Mouse (Mus musculus) stomach, postnatal 0 days (tissue): ENCODE measurements around the gene Sphk1. TPM values are rescaled to one million over a fixed set of nuclear protein-coding genes. Genes with fewer than 3 reads are reported as not detected.

Source experiments
- ATAC-seq: fragments of 200-750 bp; cut with Nextera tagmentation; 2 replicates; pipeline ENCODE4 v1.8.0; 2017; ENCODE audit not compliant: low FRiP score, low TSS enrichment
- DNase-seq: peaks from one replicate; pipeline ENCODE4 v3.0.0-alpha.2; 2016; ENCODE audit warnings: low spot score
- H3K27ac ChIP-seq: fragments of 300-500 bp; sonication (generic); replicated peaks from 2 replicates; pipeline ENCODE4 v1.5.1; 2014; ENCODE audit warnings: mild to moderate bottlenecking, control low read depth
- H3K27me3 ChIP-seq: fragments of 300-500 bp; sonication (generic); 2 replicates; pipeline ENCODE4 v1.6.1; 2014; ENCODE audit warnings: low read length; ENCODE audit not compliant: control insufficient read depth, insufficient read depth
- H3K36me3 ChIP-seq: fragments of 300-500 bp; sonication (generic); 2 replicates; pipeline ENCODE4 v1.6.1; 2014; ENCODE audit warnings: low read length, mixed read lengths; ENCODE audit not compliant: control insufficient read depth, insufficient read depth
- H3K4me1 ChIP-seq: fragments of 300-500 bp; sonication (generic); replicated peaks from 2 replicates; pipeline ENCODE4 v1.6.1; 2014; ENCODE audit warnings: antibody characterized with exemption; ENCODE audit not compliant: control insufficient read depth, insufficient read depth
- H3K4me2 ChIP-seq: fragments of 300-500 bp; sonication (generic); replicated peaks from 2 replicates; pipeline ENCODE4 v1.6.1; 2014; ENCODE audit warnings: low read depth, mild to moderate bottlenecking, control low read depth, moderate library complexity
- H3K4me3 ChIP-seq: fragments of 300-500 bp; sonication (generic); 2 replicates; pipeline ENCODE4 v1.5.1; 2014; ENCODE audit warnings: low read depth, low read length, control low read depth
- H3K9ac ChIP-seq: fragments of 300-500 bp; sonication (generic); 2 replicates; pipeline ENCODE4 v1.6.1; 2014; ENCODE audit warnings: mild to moderate bottlenecking, low read length, control low read depth, mixed read lengths
- H3K9me3 ChIP-seq: fragments of 300-500 bp; sonication (generic); 2 replicates; pipeline ENCODE4 v1.6.1; 2016; ENCODE audit warnings: low read length; ENCODE audit not compliant: control insufficient read depth
- CTCF ChIP-seq: IDR thresholded peaks from 2 replicates; pipeline ENCODE4 v1.5.1; 2016; ENCODE audit warnings: antibody characterized with exemption, low read depth, mild to moderate bottlenecking, moderate library complexity
- EP300 ChIP-seq: optimal IDR thresholded peaks from 2 replicates; pipeline ENCODE3; 2016; ENCODE audit warnings: antibody characterized with exemption
- WGBS: fragments of 180-500 bp; shearing (Covaris S2); extraction: QIAGEN DNeasy Blood & Tissue Kit; methylation state at CpG from one replicate; pipeline ENCODE4 v1.1.7; 2014; 5-methylcytosine and 5-hydroxymethylcytosine counted together
- polyA plus RNA-seq: library from polyadenylated mRNA; unstranded; fragments of >200 nt; fragmentation: Nextera tagmentation; extraction: Ambion mirVana; gene quantifications from 2 replicates; pipeline ENCODE4 v1.2.1, GENCODE M21; 2015

Sphk1 gene
- polyA plus RNA-seq, 1 experiment from 2014 or later: 7.9 TPM

DNA sequence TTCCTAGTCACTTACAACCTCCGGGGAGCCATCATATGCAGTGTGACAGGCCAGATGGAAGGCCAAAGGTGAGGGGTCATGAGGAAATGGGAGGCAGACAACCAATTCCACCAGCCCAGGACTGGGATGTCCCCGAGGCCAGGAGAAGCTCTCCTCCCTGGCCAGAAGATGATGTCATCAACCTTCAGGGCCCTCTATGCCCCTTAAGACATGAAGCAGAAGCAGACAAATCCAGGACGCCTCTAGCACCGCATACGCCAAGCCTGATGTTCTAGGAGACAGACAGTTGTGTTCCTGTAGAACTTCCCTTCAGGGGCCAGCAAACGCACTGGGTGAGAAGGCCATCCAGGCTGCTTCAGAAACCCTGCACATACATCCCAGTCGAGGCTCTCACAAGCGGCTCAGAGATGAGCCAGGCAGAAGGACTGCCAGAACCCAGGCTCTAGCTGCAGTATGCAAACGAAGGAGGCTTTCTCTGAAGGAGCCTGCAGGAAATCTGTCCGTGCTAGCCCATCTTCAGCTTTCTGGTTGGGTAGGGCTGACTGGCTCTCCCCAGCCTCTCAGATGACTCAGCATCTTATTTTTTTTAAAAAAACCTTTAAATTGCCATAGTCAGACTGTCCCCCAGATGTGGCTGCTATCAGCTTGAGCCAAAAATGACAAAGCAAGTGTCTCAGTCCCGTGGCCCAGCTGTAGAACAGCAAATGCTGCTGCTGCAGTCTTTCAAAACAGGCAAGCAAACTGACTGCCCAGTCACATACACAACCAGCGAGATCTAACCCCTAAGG, 42.2 kb downstream of the Sphk1 start:
- H3K4me2 ChIP-seq: no peak overlapping the region
- TF ChIP-seq CTCF (no peak), EP300 (no peak)
- H3K4me3 ChIP-seq: no peak overlapping the region
- H3K36me3 ChIP-seq: no peaks in the 10 kb centered on the region
- WGBS: 45% methylated on average over 12 of the region's 12 CpGs
- no peak for ATAC-seq
- H3K27me3 ChIP-seq: no peaks in the 10 kb centered on the region
- H3K9ac ChIP-seq: no peak overlapping the region
- DNase-seq: no peak
- H3K9me3 ChIP-seq: no peaks in the 10 kb centered on the region
- no peaks in the 10 kb centered on the region; the same call in none of the 2 replicates for H3K4me1 ChIP-seq
- no peak overlapping the region for H3K27ac ChIP-seq

DNA sequence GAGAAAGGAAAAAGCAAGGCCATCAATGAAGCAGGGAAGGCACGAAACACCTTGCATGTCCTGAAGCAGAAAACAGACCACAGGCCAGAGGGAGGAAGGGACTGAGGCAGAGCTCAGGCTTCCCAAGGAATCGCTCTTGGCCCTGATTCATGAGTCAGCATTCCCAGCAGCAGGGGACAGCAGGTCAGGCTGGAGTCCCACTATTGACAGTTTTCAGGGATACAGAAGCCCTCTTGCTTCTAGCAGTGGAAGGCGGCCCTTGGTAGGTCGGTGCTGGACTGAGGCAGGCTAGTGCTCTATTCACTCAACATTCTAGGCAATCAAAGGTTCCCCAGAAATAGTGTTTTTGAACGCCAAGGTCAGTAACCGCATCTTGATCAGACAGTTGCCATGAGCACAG, 43.8 kb downstream of the Sphk1 start:
- no peak overlapping the region for H3K9ac ChIP-seq
- no peak for ATAC-seq

DNA sequence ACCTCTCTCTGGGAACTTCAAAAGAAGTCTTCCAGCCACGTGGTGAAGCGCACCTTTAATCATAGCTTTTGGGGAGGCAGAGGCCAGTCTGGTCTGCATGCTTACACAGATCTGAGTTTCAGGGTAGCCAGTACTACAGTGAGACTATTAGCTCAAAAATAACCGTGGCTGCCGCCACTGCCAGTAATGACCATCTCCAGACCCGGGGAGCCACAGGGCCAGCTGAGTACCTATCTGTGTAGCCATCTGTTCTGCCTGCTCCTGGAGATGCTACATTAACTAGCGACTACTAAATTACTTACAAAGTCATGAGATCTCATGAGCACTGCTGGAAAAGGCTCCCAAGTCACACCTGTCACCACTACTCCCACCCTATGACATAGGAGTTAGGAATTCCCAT, 44.3 kb downstream of the Sphk1 start:
- H3K4me1 ChIP-seq: no peaks in the 10 kb centered on the region; the same call in none of the 2 replicates
- no peak for TF ChIP-seq EP300
- no peak for TF ChIP-seq CTCF
- no peak for DNase-seq
- no peak overlapping the region for H3K9ac ChIP-seq
- no peaks in the 10 kb centered on the region for H3K9me3 ChIP-seq
- no peaks in the 10 kb centered on the region for H3K36me3 ChIP-seq
- no peaks in the 10 kb centered on the region for H3K27me3 ChIP-seq
- 74% methylated on average over 6 of the region's 6 CpGs for WGBS
- no peak overlapping the region for H3K27ac ChIP-seq
- no peak for ATAC-seq
- H3K4me3 ChIP-seq: no peak overlapping the region
- H3K4me2 ChIP-seq: no peak overlapping the region

More for the DNA sequence above, 43.8 kb downstream of the Sphk1 start:
- no peaks in the 10 kb centered on the region for H3K36me3 ChIP-seq
- H3K4me2 ChIP-seq: no peak overlapping the region
- no peak overlapping the region for H3K27ac ChIP-seq
- no peaks in the 10 kb centered on the region for H3K9me3 ChIP-seq
- TF ChIP-seq EP300: no peak
- no peak for TF ChIP-seq CTCF
- WGBS: 64% methylated on average over 6 of the region's 6 CpGs
- no peak overlapping the region for H3K4me3 ChIP-seq
- no peaks in the 10 kb centered on the region for H3K27me3 ChIP-seq
- no peaks in the 10 kb centered on the region; the same call in none of the 2 replicates for H3K4me1 ChIP-seq
- DNase-seq: no peak

DNA sequence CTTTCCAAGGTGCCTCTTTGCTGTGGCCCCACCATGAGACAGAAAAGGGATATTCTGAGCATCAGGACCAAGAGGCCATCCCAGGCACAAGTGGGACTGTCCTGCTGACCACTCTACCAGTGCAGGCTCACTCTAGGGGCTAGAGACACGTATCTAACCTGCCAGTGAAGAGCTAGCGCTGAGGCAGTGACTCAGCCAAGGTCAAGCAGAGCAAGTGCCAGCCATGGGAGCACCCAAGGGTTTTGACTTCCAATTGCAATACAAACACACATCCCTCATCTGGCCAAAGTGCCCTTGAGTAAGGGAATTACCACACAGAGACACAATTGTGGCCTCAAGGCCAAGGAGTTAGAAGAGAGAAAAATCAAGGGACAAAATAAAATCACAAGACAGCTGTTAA, 44.7 kb downstream of the Sphk1 start:
- H3K27ac ChIP-seq: no peak overlapping the region

DNA sequence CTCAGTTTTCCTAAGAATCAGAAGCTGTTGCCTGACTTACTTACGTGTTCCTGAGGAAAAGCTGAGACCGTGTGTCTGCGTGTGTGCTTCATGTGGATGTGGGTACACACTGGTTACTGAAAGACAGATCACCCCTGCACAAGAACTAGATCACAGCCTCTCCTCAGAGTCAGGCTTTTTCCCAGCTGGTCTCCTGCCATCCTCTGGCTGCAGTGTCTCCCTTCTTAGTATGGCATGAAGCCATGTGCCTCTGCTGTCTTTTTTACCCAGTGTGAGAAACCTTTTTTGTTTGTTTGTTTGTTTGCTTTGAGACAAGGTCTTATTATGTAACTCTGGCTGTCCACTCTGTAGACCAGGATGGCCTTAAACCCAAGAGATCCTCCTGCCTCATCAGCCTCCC, 48.6 kb downstream of the Sphk1 start:
- Histone ChIP-seq H3K9ac (no peak overlapping the region), H3K4me2 (no peak overlapping the region), H3K36me3 (no peaks in the 10 kb centered on the region), H3K4me3 (no peak overlapping the region), H3K9me3 (no peaks in the 10 kb centered on the region), H3K27ac (no peak overlapping the region), H3K4me1 (no peaks in the 10 kb centered on the region), H3K27me3 (no peaks in the 10 kb centered on the region)
- TF ChIP-seq EP300 (no peak), CTCF (no peak)
- DNase-seq: no peak
- WGBS: 95% methylated on average over 3 of the region's 3 CpGs
- ATAC-seq: no peak

More for the DNA sequence above, 44.7 kb downstream of the Sphk1 start:
- Histone ChIP-seq H3K4me3 (no peak overlapping the region), H3K4me2 (no peak overlapping the region), H3K27me3 (no peaks in the 10 kb centered on the region), H3K4me1 (no peaks in the 10 kb centered on the region; the same call in none of the 2 replicates), H3K9me3 (no peaks in the 10 kb centered on the region), H3K36me3 (no peaks in the 10 kb centered on the region), H3K9ac (no peak overlapping the region)
- WGBS: 97% methylated on average over 2 of the region's 2 CpGs
- no peak for ATAC-seq
- TF ChIP-seq EP300 (no peak), CTCF (no peak)
- no peak for DNase-seq

DNA sequence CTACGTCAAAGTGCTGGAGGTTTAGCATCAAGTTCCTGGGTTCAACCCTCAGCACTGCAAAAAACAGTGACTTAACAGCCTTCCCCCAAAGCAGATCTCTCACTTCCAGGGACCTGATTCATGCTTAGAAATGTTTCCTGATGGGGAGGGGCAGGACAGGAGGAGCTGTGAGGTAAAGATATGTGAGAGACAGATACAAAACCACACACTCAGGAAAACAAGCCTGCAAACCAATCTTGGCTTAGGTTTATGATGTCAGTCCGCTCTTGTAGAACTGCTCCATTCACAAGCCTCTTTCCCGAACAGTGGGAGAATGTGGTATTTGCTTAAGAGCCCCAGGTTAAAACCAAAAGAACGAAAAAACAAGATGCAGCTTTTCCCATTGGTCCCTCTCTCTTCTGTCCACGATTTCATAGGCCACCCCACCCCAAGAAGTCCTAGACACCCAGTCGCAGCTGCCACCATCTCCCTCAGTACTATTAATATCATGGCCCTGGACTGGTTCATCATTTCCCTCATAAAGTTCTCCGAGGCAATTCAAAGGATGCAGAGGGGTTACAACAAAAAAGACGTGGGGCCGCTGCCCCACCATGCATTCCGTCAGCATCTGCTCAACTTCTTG, 49.4 kb downstream of the Sphk1 start:
- Histone ChIP-seq H3K27ac (no peak overlapping the region), H3K4me3 (peak overlapping the region; percentile 80), H3K4me2 (peak overlapping the region; percentile 90), H3K9ac (no peak overlapping the region; the same call in 1 of the 2 replicates), H3K36me3 (no peaks in the 10 kb centered on the region), H3K9me3 (no peaks in the 10 kb centered on the region), H3K4me1 (no peaks in the 10 kb centered on the region), H3K27me3 (no peaks in the 10 kb centered on the region)
- ATAC-seq: no peak
- TF ChIP-seq EP300: no peak
- TF ChIP-seq CTCF: no peak
- no peak for DNase-seq
- 28% methylated on average over 10 of the region's 10 CpGs for WGBS
